Mouse (Mus musculus) heart, embryonic 11.5 days (tissue): Measurements from ENCODE around the gene Gpr34. TPM values are rescaled to one million over a fixed set of nuclear protein-coding genes. Genes with fewer than 3 reads are reported as not detected.

ENCODE experiments used
- ATAC-seq: fragments of 200-750 bp; cut with Nextera tagmentation; replicated peaks from 2 replicates; pipeline ENCODE4 v1.8.0; 2017; ENCODE audit warnings: moderate library complexity; ENCODE audit not compliant: insufficient number of reproducible peaks, low FRiP score, low TSS enrichment
- H3K27ac ChIP-seq: fragments of 300-500 bp; sonication (generic); 2 replicates; pipeline ENCODE4 v1.5.1; 2014; ENCODE audit warnings: mild to moderate bottlenecking, low read depth, low read length
- H3K27me3 ChIP-seq: fragments of 300-500 bp; sonication (generic); 2 replicates; pipeline ENCODE4 v1.6.1; 2014; ENCODE audit warnings: mild to moderate bottlenecking, low read length, mixed read lengths; ENCODE audit not compliant: control insufficient read depth, insufficient read depth
- H3K36me3 ChIP-seq: fragments of 300-500 bp; sonication (generic); 2 replicates; pipeline ENCODE4 v1.6.1; 2014; ENCODE audit warnings: mild to moderate bottlenecking, low read length, moderate library complexity, mixed read lengths; ENCODE audit not compliant: control insufficient read depth, insufficient read depth
- H3K4me1 ChIP-seq: fragments of 300-500 bp; sonication (generic); 2 replicates; pipeline ENCODE4 v1.6.1; 2014; ENCODE audit warnings: low read length; ENCODE audit not compliant: control insufficient read depth, insufficient read depth
- H3K4me2 ChIP-seq: fragments of 300-500 bp; sonication (generic); 2 replicates; pipeline ENCODE4 v1.6.1; 2014; ENCODE audit warnings: mild to moderate bottlenecking, moderate library complexity
- H3K4me3 ChIP-seq: fragments of 300-500 bp; sonication (generic); 2 replicates; pipeline ENCODE4 v1.5.1; 2014; ENCODE audit warnings: low read depth, low read length
- H3K9ac ChIP-seq: fragments of 300-500 bp; sonication (generic); 2 replicates; pipeline ENCODE4 v1.6.1; 2014; ENCODE audit warnings: mild to moderate bottlenecking, low read depth, low read length, moderate library complexity
- H3K9me3 ChIP-seq: fragments of 300-500 bp; sonication (generic); replicated peaks from 2 replicates; pipeline ENCODE4 v1.6.1; 2016; ENCODE audit warnings: low read length; ENCODE audit not compliant: control insufficient read depth
- WGBS: fragments of 180-500 bp; shearing (Covaris S2); extraction: QIAGEN DNeasy Blood & Tissue Kit; methylation state at CpG from one replicate; pipeline ENCODE4 v1.1.7; 2014; ENCODE audit not compliant: insufficient replicate concordance; 5-methylcytosine and 5-hydroxymethylcytosine counted together
- polyA plus RNA-seq: library from polyadenylated mRNA; unstranded; fragments of >200 nt; fragmentation: Nextera tagmentation; extraction: Ambion mirVana; gene quantifications from 2 replicates; pipeline ENCODE4 v1.2.1, GENCODE M21; 2014

Gene Gpr34
- polyA plus RNA-seq, 1 experiment from 2014 or later: 0.62 TPM

- Histone ChIP-seq H3K27ac (no peak overlapping the region), H3K27me3 (no peaks in the 10 kb centered on the region), H3K4me1 (no peaks in the 10 kb centered on the region), H3K4me3 (no peak overlapping the region), H3K9me3 (no peaks in the 10 kb centered on the region), H3K9ac (no peak overlapping the region), H3K36me3 (no peaks in the 10 kb centered on the region), H3K4me2 (no peak overlapping the region)
- 7% methylated on average over 1 of the region's 1 CpGs for WGBS
- ATAC-seq: no peak
Observed at GRCm38 (mm10) chrX:13656721-13657120, 24.8 kb downstream of the Gpr34 start.

- Histone ChIP-seq H3K4me1 (no peaks in the 10 kb centered on the region), H3K9ac (no peak overlapping the region), H3K36me3 (no peaks in the 10 kb centered on the region), H3K4me2 (no peak overlapping the region), H3K4me3 (no peak overlapping the region), H3K27me3 (no peaks in the 10 kb centered on the region), H3K27ac (no peak overlapping the region), H3K9me3 (no peaks in the 10 kb centered on the region)
- WGBS: 74% methylated on average over 3 of the region's 3 CpGs
- no peak for ATAC-seq
Observed at GRCm38 (mm10) chrX:13658616-13659140, 26.8 kb downstream of the Gpr34 start.

GRCm38 (mm10) chrX:13659201-13659890, 27.5 kb downstream of the Gpr34 start:
- Histone ChIP-seq H3K4me1 (no peaks in the 10 kb centered on the region), H3K4me3 (no peak overlapping the region), H3K27ac (no peak overlapping the region), H3K9ac (no peak overlapping the region), H3K9me3 (no peaks in the 10 kb centered on the region), H3K4me2 (no peak overlapping the region), H3K36me3 (no peaks in the 10 kb centered on the region), H3K27me3 (no peaks in the 10 kb centered on the region)
- ATAC-seq: no peak
- WGBS: 69% methylated on average over 4 of the region's 4 CpGs

- no peak within 1 kb of the TSS for H3K27ac ChIP-seq
- H3K4me3 ChIP-seq: no peak within 1 kb of the TSS
- no peaks in the 10 kb centered on the region for H3K36me3 ChIP-seq
- no peaks in the 10 kb centered on the region for H3K4me1 ChIP-seq
- no peak within 1 kb of the TSS for H3K9ac ChIP-seq
- WGBS: 84% methylated on average over 5 of the region's 5 CpGs
- no peaks in the 10 kb centered on the region for H3K9me3 ChIP-seq
- H3K27me3 ChIP-seq: no peaks in the 10 kb centered on the region
- ATAC-seq: no peak
- H3K4me2 ChIP-seq: no peak within 1 kb of the TSS
Observed at GRCm38 (mm10) chrX:13661063-13661462, 29.2 kb downstream of the Gpr34 start, which contains the start of gene Gpr82. Gpr82 (plus strand) TSS chrX:13661363.

GRCm38 (mm10) chrX:13668867-13669266, 37.0 kb downstream of the Gpr34 start:
- no peaks in the 10 kb centered on the region for H3K36me3 ChIP-seq
- H3K4me1 ChIP-seq: no peaks in the 10 kb centered on the region
- H3K27ac ChIP-seq: no peak overlapping the region
- no peak for ATAC-seq
- 67% methylated on average over 5 of the region's 5 CpGs for WGBS
- H3K4me2 ChIP-seq: no peak overlapping the region
- no peaks in the 10 kb centered on the region for H3K27me3 ChIP-seq
- no peaks in the 10 kb centered on the region for H3K9me3 ChIP-seq
- no peak overlapping the region for H3K9ac ChIP-seq
- H3K4me3 ChIP-seq: no peak overlapping the region

GRCm38 (mm10) chrX:13670342-13670741, 38.5 kb downstream of the Gpr34 start:
- Histone ChIP-seq H3K36me3 (no peaks in the 10 kb centered on the region), H3K4me1 (no peaks in the 10 kb centered on the region), H3K9me3 (no peaks in the 10 kb centered on the region), H3K27ac (no peak overlapping the region), H3K4me2 (no peak overlapping the region), H3K9ac (no peak overlapping the region), H3K27me3 (no peaks in the 10 kb centered on the region), H3K4me3 (no peak overlapping the region)
- ATAC-seq: no peak
- WGBS: 82% methylated on average over 3 of the region's 3 CpGs

GRCm38 (mm10) chrX:13673001-13673400, 41.1 kb downstream of the Gpr34 start:
- Histone ChIP-seq H3K4me2 (no peak overlapping the region), H3K27me3 (no peaks in the 10 kb centered on the region), H3K4me1 (no peaks in the 10 kb centered on the region), H3K27ac (no peak overlapping the region), H3K4me3 (no peak overlapping the region), H3K9me3 (no peaks in the 10 kb centered on the region), H3K36me3 (no peaks in the 10 kb centered on the region), H3K9ac (no peak overlapping the region)
- WGBS: 74% methylated on average over 3 of the region's 3 CpGs
- no peak for ATAC-seq

- Histone ChIP-seq H3K9ac (no peak overlapping the region), H3K4me1 (no peaks in the 10 kb centered on the region), H3K36me3 (no peaks in the 10 kb centered on the region), H3K27me3 (no peaks in the 10 kb centered on the region), H3K4me3 (no peak overlapping the region), H3K27ac (no peak overlapping the region), H3K4me2 (no peak overlapping the region), H3K9me3 (no peaks in the 10 kb centered on the region)
- 74% methylated on average over 3 of the region's 3 CpGs for whole genome bisulfite sequencing
- ATAC-seq: no peak
Observed at GRCm38 (mm10) chrX:13681748-13682147, 49.9 kb downstream of the Gpr34 start.

GRCm38 (mm10) chrX:13686589-13686988, 54.7 kb downstream of the Gpr34 start:
- no peak for ATAC-seq
- Histone ChIP-seq H3K27me3 (no peaks in the 10 kb centered on the region), H3K36me3 (no peaks in the 10 kb centered on the region), H3K4me3 (no peak overlapping the region), H3K4me2 (no peak overlapping the region), H3K4me1 (no peaks in the 10 kb centered on the region), H3K9me3 (no peaks in the 10 kb centered on the region), H3K9ac (no peak overlapping the region), H3K27ac (no peak overlapping the region)
- 76% methylated on average over 1 of the region's 1 CpGs for WGBS
